Mouse (Mus musculus) heart, embryonic 16.5 days (tissue): ENCODE measurements around the gene Bcl2a1c. TPM values are rescaled to one million over a fixed set of nuclear protein-coding genes. Genes with fewer than 3 reads are reported as not detected.
"Not testable (repeated sequence)": the region's sequence is repeated elsewhere in the genome, so short reads cannot be mapped to it uniquely, and the experiment has no call there.

Experiments
- ATAC-seq: fragments of 200-750 bp; cut with Nextera tagmentation; replicated peaks from 2 replicates; pipeline ENCODE4 v1.8.0; 2017; ENCODE audit warnings: moderate number of reproducible peaks; ENCODE audit not compliant: insufficient read depth, low FRiP score; ENCODE audit errors: extremely low read depth
- H3K27ac ChIP-seq: fragments of 300-500 bp; sonication (generic); 2 replicates; pipeline ENCODE4 v1.5.1; 2014; ENCODE audit warnings: mild to moderate bottlenecking, low read length, control low read depth, moderate library complexity
- H3K27me3 ChIP-seq: fragments of 300-500 bp; sonication (generic); 2 replicates; pipeline ENCODE4 v1.6.1; 2014; ENCODE audit warnings: low read length, mixed read lengths; ENCODE audit not compliant: control insufficient read depth, insufficient read depth
- H3K36me3 ChIP-seq: fragments of 300-500 bp; sonication (generic); 2 replicates; pipeline ENCODE4 v1.6.1; 2014; ENCODE audit not compliant: control insufficient read depth, insufficient read depth
- H3K4me1 ChIP-seq: fragments of 300-500 bp; sonication (generic); 2 replicates; pipeline ENCODE4 v1.6.1; 2014; ENCODE audit warnings: low read length, mixed read lengths; ENCODE audit not compliant: control insufficient read depth, insufficient read depth
- H3K4me2 ChIP-seq: fragments of 300-500 bp; sonication (generic); 2 replicates; pipeline ENCODE4 v1.6.1; 2014; ENCODE audit warnings: low read depth, mild to moderate bottlenecking, control low read depth, low read length
- H3K4me3 ChIP-seq: fragments of 300-500 bp; sonication (generic); 2 replicates; pipeline ENCODE4 v1.5.1; 2014; ENCODE audit warnings: mild to moderate bottlenecking, control low read depth, low read length
- H3K9ac ChIP-seq: fragments of 300-500 bp; sonication (generic); 2 replicates; pipeline ENCODE4 v1.6.1; 2014; ENCODE audit warnings: low read length, control low read depth
- H3K9me3 ChIP-seq: fragments of 300-500 bp; sonication (generic); replicated peaks from 2 replicates; pipeline ENCODE4 v1.6.1; 2016; ENCODE audit warnings: low read length; ENCODE audit not compliant: control insufficient read depth
- WGBS: fragments of 180-500 bp; shearing (Covaris S2); extraction: QIAGEN DNeasy Blood & Tissue Kit; methylation state at CpG from one replicate; pipeline ENCODE4 v1.1.7; 2014; 5-methylcytosine and 5-hydroxymethylcytosine counted together
- polyA plus RNA-seq: library from polyadenylated mRNA; unstranded; fragments of >200 nt; fragmentation: Nextera tagmentation; extraction: Ambion mirVana; gene quantifications from 2 replicates; pipeline ENCODE4 v1.2.1, GENCODE M21; 2015

Bcl2a1c gene
- polyA plus RNA-seq, 1 experiment from 2014 or later = not detected

GRCm38 (mm10) chr9:114371717-114372116 is 41.8 kb downstream of the Bcl2a1c start:
- H3K4me3 ChIP-seq, ATAC-seq, H3K36me3 ChIP-seq, H3K27me3 ChIP-seq, H3K27ac ChIP-seq, H3K9me3 ChIP-seq, H3K4me2 ChIP-seq, H3K9ac ChIP-seq, H3K4me1 ChIP-seq: not testable (repeated sequence)
- 33% methylated on average over 5 of the region's 5 CpGs for WGBS

DNA sequence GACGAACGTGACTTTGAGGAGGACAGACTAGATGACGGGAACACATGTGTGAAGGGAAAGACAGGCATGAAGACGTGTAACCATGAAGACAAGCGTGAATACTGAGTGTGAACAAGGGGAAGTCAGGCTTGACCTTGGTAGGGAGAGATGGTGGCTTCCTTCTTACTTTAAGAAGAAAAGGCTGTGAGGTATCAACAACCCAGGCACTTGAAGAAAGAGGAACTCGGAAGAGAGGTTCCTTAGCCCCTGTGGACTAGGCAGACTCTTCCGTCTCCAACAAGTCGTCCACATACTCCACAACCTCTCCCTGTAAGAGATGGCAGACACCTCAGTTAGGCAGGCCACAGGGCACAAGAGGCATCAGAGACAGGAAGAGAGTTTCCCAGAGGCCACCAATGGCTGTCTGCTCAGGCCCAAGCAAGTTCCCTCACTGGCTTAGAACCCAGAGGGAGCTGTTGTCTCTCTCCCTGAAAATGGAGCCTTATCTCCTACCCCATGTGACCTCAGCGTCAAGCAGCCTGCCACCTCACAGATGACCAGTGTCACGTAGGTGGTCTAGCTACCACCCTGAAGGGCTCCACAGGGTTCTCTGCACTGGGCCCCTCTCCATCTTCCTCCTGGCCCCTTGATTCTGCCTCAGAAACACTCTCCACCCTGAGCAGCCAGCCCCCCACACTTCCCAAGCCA is 45.5 kb downstream of the Bcl2a1c start:
- peaks cover 6% of the 10 kb centered on the region; the same call in 1 of the 2 replicates for H3K36me3 ChIP-seq
- no peaks in the 10 kb centered on the region for H3K9me3 ChIP-seq

GRCm38 (mm10) chr9:114377168-114377567 is 47.2 kb downstream of the Bcl2a1c start:
- Histone ChIP-seq H3K4me1 (peaks cover 9% of the 10 kb centered on the region), H3K27me3 (no peaks in the 10 kb centered on the region), H3K4me2 (no peak overlapping the region), H3K4me3 (no peak overlapping the region), H3K9ac (no peak overlapping the region), H3K27ac (no peak overlapping the region; the same call in 1 of the 2 replicates), H3K36me3 (peaks cover 6% of the 10 kb centered on the region; the same call in 1 of the 2 replicates), H3K9me3 (no peaks in the 10 kb centered on the region)
- WGBS = 64% methylated on average over 10 of the region's 10 CpGs
- peak; percentile 70 for ATAC-seq

More for the DNA sequence above, 45.5 kb downstream of the Bcl2a1c start:
- no peak overlapping the region for H3K27ac ChIP-seq
- ATAC-seq = no peak
- H3K27me3 ChIP-seq = no peaks in the 10 kb centered on the region
- H3K4me3 ChIP-seq = no peak overlapping the region
- H3K9ac ChIP-seq = no peak overlapping the region
- peaks cover 9% of the 10 kb centered on the region for H3K4me1 ChIP-seq
- no peak overlapping the region for H3K4me2 ChIP-seq
- 75% methylated on average over 10 of the region's 10 CpGs for WGBS

DNA sequence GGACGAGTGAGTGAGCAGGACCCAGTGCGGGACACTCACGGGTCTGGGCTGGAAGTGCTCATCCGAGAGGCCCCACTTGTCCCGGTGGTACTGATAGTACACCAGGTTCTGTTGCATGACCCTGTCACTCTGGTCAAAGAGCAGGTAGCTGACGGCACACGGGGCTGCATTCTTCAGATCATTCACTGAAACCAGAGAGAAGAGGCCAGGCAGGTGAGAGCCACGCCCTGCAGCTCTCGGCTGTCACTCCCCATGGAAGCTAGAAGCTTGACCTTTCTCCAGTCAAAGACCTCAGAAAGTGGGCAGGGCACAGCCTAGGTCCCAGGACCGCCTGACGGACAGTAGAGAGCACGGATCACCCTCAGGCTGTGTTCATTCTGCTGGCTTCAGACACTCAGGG is 49.9 kb downstream of the Bcl2a1c start:
- no peak for ATAC-seq
- Histone ChIP-seq H3K36me3 (peaks cover 27% of the 10 kb centered on the region), H3K27ac (no peak overlapping the region), H3K9me3 (no peaks in the 10 kb centered on the region), H3K27me3 (no peaks in the 10 kb centered on the region), H3K4me2 (no peak overlapping the region), H3K4me3 (no peak overlapping the region), H3K9ac (no peak overlapping the region), H3K4me1 (peaks cover 9% of the 10 kb centered on the region)
- WGBS = 86% methylated on average over 12 of the region's 12 CpGs

Other genes with a start within 250 kb of the Bcl2a1c start
- 131 and 138 TPM in 2 replicates for gene Crtap, start 60.5 kb downstream of the Bcl2a1c start, polyA plus RNA-seq
- gene Glb1, start 70.9 kb downstream of the Bcl2a1c start, polyA plus RNA-seq = 41.9 and 42.5 TPM in 2 replicates
- 8.2 and 10.0 TPM in 2 replicates for gene Tmppe, start 71.0 kb downstream of the Bcl2a1c start, polyA plus RNA-seq
- gene Ccr4, start 174.8 kb downstream of the Bcl2a1c start, polyA plus RNA-seq = 0.35 and 0.87 TPM in 2 replicates
- gene C130032M10Rik, start 185.6 kb downstream of the Bcl2a1c start, polyA plus RNA-seq = 0.87 and 1.3 TPM in 2 replicates
- gene Trim71, start 234.2 kb downstream of the Bcl2a1c start, polyA plus RNA-seq = 0.03 and 0.05 TPM in 2 replicates